Mouse (Mus musculus): ENCODE measurements around the gene Efna2. TPM values are rescaled to one million over a fixed set of nuclear protein-coding genes. Genes with fewer than 3 reads are reported as not detected.

The Efna2 gene
- polyA plus RNA-seq, 1 experiment: 57.2 TPM

- TF ChIP-seq CTCF (IDR thresholded peaks at IDR 0.05; ENCODE audit: borderline replicate concordance, extremely low read depth, insufficient read depth, insufficient read length) (no peak), POLR2A (IDR thresholded peaks at IDR 0.05; ENCODE audit: borderline replicate concordance, extremely low read depth, insufficient read depth, insufficient read length, poor library complexity, severe bottlenecking) (peak; percentile 17; the same call in 1 of the 2 replicates)
- DNase-seq (ENCODE audit: low read depth): peak; percentile 91
Observed at GRCm38 (mm10) chr10:80150226-80151210, 28.8 kb upstream of the Efna2 start.

DNA sequence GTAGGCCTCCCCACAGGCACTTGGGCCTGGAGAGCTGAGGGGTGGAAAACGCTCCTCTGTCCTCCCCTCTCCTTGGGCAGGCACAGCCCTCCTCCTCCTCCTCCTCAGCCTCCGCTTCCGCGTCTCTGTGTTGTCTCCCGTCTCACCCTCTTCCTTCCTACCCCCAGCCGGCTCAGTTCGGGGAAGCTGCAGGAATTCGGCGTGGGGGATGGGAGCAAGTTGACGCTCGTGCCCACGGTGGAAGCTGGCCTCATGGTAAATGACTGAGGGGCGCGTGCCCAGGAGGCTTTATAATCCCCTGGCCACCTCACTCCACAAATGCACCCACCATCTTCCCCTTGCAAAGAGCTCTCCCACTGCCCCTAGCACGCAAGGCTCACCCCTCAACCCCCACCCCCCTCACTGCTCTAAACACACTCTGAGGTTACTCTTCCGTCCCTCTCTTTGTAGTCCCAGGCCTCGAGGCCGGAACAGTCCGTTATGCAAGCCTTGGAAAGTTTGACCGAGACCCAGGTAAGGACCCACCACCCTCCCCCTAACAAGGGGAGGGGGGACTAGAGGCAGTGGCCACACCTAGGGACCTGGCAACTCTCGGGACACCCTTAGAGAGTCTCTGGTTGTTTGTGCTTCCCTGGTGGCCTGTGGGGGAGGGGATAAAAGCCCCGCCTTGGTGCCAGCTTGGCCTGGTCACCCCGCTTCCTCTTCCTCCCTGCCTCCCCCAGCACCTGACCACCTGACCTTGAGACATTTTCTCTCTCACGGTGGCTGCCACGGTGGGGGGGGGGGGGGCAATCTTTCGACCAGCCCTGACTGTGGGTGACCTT is 27.9 kb upstream of the Efna2 start:
- peak; percentile 71 for DNase-seq (ENCODE audit: low read depth)
- no peak for TF ChIP-seq CTCF (IDR thresholded peaks at IDR 0.05; ENCODE audit: borderline replicate concordance, extremely low read depth, insufficient read depth, insufficient read length)
- TF ChIP-seq POLR2A (IDR thresholded peaks at IDR 0.05; ENCODE audit: borderline replicate concordance, extremely low read depth, insufficient read depth, insufficient read length, poor library complexity, severe bottlenecking): no peak

DNA sequence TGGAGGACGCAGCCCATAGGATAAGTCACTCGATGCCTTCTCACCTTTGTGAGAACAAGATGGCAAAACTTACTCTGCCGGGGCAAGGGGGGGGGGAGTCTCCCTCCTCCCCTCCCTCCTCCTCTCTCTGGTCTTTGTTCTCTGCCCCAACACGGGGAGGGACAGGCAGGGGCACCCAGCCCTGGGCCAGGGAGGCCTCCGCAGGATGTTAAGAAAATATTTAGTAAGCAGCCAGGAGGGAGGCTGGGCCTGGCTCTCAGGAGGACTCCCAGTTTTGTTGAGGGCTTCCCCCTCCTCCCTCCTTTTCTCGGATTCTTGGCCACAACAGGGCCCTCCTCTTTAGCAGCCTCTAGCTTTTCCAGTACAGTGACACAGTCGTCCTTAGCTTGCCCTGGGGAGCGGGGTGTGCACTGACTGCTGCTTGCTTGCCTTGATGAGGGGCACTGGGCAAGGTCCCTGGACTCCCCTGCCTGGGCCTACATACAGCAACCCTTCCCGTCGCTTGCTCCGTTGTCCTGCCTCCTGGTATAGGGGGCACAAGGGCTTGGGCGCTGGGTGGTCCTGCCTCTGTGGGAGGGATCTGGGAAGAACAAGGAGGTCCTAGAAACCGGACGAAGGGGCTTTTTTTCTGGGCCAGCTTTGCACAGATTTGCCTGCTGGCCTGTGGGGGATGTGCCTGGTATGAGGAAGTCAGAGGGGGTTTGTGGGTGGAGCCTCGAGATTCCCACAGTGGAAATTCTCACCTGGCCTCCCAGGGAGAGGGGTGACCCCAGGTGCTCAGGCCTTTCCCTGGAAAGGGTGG is 27.0 kb upstream of the Efna2 start:
- no peak for TF ChIP-seq CTCF (IDR thresholded peaks at IDR 0.05; ENCODE audit: borderline replicate concordance, extremely low read depth, insufficient read depth, insufficient read length)
- no peak for TF ChIP-seq POLR2A (IDR thresholded peaks at IDR 0.05; ENCODE audit: borderline replicate concordance, extremely low read depth, insufficient read depth, insufficient read length, poor library complexity, severe bottlenecking)
- DNase-seq (ENCODE audit: low read depth): peak; percentile 71

DNA sequence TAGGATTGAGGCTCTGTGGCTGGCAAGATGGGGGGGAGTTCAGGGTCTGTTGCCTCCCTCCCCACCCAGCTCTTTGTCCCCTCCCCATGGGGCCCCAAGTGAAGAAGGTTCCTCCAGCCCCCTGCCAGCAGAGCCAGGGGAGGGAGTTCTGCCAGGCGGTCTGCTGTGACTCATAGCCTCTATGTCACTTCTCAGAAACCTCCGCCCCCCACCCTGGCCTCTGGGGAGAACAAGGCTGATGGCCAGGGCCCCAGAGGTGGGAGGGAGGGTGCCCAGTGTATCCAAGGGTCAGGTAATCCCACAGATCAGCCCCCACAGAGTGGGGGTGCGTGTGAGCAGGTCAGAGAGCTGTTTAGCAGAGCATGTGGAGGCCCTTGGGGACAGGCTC is 26.4 kb upstream of the Efna2 start:
- TF ChIP-seq CTCF (IDR thresholded peaks at IDR 0.05; ENCODE audit: borderline replicate concordance, extremely low read depth, insufficient read depth, insufficient read length) (no peak), POLR2A (IDR thresholded peaks at IDR 0.05; ENCODE audit: borderline replicate concordance, extremely low read depth, insufficient read depth, insufficient read length, poor library complexity, severe bottlenecking) (no peak)
- DNase-seq (ENCODE audit: low read depth): no peak

- DNase-seq (ENCODE audit: low read depth): no peak
- TF ChIP-seq CTCF (IDR thresholded peaks at IDR 0.05; ENCODE audit: borderline replicate concordance, extremely low read depth, insufficient read depth, insufficient read length): no peak
- no peak for TF ChIP-seq POLR2A (IDR thresholded peaks at IDR 0.05; ENCODE audit: borderline replicate concordance, extremely low read depth, insufficient read depth, insufficient read length, poor library complexity, severe bottlenecking)
Observed at GRCm38 (mm10) chr10:80153713-80154112, 25.6 kb upstream of the Efna2 start.

DNA sequence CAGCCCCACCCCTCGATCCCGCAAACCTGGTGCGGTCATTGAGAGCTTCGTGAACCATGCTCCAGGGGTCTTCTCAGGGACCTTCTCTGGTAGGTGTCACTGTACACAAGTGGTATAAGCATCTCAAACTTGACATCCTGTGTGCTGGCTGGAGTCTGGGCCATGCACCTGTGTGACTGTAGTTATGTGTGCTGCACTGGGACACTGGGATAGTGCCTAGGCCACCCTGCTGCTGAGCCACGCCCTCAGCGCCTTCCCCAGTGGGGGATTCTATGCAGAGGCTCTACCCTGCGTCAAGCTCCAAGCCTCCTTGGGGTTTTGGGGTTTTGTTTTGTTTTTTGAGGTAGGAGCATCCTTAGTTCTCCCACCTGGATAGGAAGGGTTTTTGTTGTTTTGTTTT is 24.9 kb upstream of the Efna2 start:
- no peak for DNase-seq (ENCODE audit: low read depth)
- TF ChIP-seq POLR2A (IDR thresholded peaks at IDR 0.05; ENCODE audit: borderline replicate concordance, extremely low read depth, insufficient read depth, insufficient read length, poor library complexity, severe bottlenecking): no peak
- TF ChIP-seq CTCF (IDR thresholded peaks at IDR 0.05; ENCODE audit: borderline replicate concordance, extremely low read depth, insufficient read depth, insufficient read length): no peak

- DNase-seq (ENCODE audit: low read depth): no peak
- no peak for TF ChIP-seq POLR2A (IDR thresholded peaks at IDR 0.05; ENCODE audit: borderline replicate concordance, extremely low read depth, insufficient read depth, insufficient read length, poor library complexity, severe bottlenecking)
- no peak for TF ChIP-seq CTCF (IDR thresholded peaks at IDR 0.05; ENCODE audit: borderline replicate concordance, extremely low read depth, insufficient read depth, insufficient read length)
Observed at GRCm38 (mm10) chr10:80155277-80155676, 24.0 kb upstream of the Efna2 start.

DNA sequence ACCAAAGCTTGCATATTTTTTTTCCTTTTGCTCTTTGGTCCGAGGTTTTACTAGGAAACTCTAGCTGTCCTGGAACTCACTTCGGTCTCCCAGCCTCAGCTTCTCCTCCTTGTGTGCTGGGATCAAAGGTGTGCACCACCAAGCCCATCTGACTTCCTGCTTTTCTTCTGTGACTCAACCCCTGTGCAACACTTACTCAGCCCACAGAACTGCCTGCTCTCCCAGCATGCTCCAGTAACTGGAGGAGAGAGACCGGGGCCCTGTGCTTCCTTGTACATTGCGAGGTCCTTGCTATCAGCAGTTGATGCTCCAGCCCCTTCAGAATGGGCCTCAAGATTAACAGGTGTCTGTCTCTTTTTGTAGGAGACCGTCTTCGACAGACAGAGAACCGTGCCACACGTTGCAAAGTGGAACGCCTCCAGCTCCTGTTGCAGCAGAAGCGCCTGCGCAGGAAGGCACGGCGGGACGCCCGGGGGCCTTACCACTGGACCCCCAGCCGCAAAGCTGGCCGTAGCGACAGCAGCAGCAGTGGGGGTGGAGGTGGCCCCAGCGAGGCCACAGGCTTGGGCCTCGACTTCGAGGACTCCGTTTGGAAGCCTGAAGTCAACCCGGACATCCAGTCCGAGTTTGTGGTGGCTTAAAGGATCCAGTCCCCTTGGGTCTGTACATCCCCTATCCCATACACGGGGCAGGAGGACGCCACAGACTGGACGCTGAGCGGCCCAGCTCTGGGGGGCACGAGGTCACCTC is 23.1 kb upstream of the Efna2 start:
- no peak for TF ChIP-seq CTCF (IDR thresholded peaks at IDR 0.05; ENCODE audit: borderline replicate concordance, extremely low read depth, insufficient read depth, insufficient read length)
- TF ChIP-seq POLR2A (IDR thresholded peaks at IDR 0.05; ENCODE audit: borderline replicate concordance, extremely low read depth, insufficient read depth, insufficient read length, poor library complexity, severe bottlenecking): no peak
- DNase-seq (ENCODE audit: low read depth): no peak

DNA sequence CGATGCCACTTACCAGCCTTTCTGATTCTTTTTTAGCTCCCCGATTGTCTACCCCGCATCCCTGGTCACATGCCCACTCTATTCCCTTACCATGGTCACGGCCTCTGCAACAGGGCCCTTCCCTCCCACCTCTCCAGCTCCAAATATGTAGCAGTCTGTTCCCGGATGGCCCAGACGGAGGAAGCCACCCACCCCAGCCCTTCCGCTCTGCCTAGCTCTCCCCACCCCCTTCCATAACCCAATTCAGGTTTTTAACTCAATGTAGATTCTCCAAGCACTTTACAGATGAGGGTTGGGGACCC is 22.6 kb upstream of the Efna2 start:
- TF ChIP-seq CTCF (IDR thresholded peaks at IDR 0.05; ENCODE audit: borderline replicate concordance, extremely low read depth, insufficient read depth, insufficient read length) (no peak), POLR2A (IDR thresholded peaks at IDR 0.05; ENCODE audit: borderline replicate concordance, extremely low read depth, insufficient read depth, insufficient read length, poor library complexity, severe bottlenecking) (no peak)
- DNase-seq (ENCODE audit: low read depth): no peak
